Mouse (Mus musculus): ENCODE measurements around the gene Bckdhb.
"Not testable (repeated sequence)": the region's sequence is repeated elsewhere in the genome, so short reads cannot be mapped to it uniquely, and the experiment has no call there.

Bckdhb gene

DNA sequence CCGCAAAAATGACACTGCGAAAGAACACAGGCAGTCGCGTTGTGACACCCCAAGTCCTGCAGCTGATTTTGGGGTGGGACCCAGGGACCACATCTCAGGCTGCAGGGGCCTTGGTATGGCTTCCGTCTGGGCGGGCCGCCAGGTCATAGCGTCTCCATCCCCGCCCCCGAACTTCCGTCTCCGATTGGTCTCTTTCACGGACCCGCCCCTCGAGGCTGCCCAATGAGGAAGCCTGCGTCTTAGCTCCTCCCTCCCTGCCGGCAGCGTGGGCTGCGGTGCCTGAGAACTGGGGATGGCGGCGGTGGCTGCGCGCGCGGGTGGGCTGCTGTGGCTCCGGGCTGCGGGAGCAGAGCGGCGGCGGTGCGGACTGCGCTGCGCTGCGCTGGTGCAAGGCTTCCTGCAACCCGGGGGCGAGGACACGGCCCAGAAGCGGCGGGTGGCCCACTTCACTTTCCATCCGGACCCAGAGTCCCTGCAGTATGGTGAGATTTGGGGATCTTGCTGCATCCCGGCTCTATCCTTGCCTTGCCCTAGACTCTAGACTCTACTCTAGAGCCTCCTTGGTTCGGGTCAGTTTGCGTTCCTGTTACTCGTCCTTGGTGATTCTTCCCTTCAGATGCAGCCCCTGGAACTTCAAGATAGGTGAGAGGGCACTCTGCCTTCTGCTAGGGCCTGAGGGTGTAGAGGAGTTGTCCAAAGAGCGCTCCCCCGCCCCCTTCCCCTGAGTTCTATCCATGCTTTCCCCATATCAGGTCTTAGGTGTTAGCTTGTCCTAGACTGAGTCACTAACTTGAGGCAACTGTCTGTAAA, at the start of gene Bckdhb:
TSS of gene Bckdhb (plus strand) at position 268 of the 810 bp plus-strand sequence.
- peak; percentile 98 for DNase-seq

GRCm38 (mm10) chr9:83882191-83882590, 42.8 kb upstream of the Bckdhb start:
- no peak for DNase-seq

DNA sequence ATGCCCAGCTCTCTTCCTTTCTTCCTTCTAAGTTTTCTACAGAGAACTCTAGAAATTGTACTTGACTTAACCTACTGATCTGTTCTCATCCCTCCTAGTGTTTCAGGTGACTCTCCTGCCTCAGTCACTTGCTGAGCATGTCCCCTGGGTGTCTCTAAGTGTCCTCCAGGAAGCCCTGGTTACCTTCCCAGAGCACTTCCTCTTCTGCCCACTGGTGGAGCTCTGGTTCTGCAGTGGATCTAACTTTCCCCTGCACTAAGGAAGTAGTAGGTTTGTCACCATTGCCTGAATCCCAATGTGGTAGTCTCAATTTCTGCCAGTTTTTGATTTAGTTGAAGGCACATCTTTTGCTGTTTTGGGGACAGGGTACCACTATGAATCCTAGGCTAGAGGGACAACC, 38.8 kb upstream of the Bckdhb start:
- DNase-seq: no peak

DNA sequence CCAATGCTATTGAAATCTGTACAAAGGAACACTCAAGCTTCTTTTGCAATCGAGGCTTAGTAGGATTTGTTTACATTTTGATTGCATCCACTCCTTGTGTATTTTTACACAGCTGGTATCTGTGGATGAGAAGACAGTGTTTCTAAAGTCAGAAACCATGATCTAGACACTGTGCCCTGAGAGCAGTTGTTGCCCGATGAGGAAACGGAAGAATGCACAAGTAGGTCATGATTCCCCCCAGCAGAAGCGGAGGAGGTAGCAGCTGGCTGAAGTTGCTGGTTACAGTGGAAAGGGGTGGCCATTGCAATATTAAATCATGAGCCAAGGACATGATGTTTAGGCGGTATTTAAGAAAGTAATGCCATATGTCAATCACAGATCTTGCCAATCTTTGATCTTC, 36.7 kb upstream of the Bckdhb start:
- no peak for DNase-seq

- DNase-seq: no peak
Observed at GRCm38 (mm10) chr9:83893073-83893472, 31.9 kb upstream of the Bckdhb start.

DNA sequence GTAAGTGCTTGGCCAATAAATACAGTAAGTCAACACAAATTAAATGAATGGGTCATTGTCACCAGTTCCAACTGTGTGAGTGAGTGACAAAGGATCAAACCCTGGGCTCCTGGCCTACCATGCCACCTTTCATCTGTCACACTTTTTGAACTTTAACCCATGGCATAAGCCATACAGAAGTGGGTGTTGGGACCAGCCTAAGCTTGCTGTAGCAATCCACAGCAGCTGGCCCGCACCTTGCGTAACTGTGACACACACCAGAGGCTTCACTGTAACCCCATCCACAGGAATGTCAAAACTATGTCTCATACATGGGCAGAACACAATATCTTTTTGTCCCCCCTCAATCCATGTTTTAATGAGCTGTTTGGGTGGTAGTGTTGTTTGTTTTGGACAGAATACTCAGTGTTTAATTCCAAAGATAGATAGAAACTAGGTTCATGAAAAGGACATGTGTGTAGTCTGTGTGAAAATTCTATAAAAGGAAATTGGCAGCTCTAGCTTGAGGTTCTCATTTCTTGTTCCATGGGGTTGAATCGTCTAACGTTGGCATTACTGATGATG, 31.1 kb upstream of the Bckdhb start:
- DNase-seq: no peak

DNA sequence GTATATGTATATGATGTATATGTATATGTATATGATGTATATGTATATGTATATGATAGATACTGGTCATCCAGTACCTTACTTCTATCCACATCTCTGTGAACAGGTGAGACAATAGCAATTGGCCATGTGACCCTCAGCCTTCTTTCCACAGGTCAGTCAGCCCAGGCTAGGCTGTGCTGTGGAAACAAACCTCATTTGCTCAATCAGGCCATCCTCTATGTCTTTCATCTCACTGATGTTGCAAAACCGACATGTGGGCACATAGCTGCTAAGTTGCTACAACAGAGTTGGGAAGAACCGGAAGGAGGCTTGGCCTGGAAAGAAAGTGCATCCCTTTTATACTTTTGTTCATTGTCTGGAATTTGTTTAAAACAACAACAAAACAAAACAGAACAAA, 22.9 kb upstream of the Bckdhb start:
- no peak for DNase-seq

DNA sequence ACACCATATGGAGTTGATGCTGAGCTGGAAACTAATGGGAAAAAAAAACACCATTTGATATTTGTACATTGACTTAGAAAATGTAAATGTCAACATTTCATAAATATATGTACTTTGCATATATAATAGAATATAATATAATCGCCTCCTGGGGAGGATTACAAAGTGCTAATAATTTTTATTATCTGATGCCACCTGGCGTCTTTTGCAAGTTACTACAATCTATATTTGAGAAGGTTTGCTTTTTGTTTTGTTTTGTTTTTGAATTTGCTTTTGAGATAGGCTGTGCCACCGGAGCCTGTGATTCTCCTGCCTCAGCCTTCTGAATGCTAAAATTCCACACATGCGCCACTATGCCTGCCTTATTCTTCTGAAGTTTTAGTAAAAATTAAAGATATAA, 19.1 kb upstream of the Bckdhb start:
- peak; percentile 20 for DNase-seq

DNA sequence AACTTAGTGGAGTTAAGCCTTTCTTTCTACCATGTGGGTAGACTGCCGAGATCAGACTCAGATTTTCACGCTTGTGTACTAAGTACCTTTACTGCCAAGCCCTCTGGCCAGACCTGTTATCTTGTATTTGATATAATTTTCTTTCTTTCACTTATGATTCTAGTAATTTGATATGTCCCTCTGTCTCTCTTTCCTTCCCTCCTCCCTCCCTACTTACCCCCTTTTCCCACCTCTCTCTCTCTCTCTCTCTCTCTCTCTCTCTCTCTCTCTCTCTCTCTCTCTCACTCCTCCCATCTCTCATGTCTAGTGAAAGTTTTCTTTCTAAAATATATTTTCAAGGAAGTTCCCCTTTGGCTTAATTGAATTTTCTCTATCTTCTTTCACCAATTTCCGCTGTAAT, 17.9 kb upstream of the Bckdhb start:
- DNase-seq: no peak

GRCm38 (mm10) chr9:83909836-83910235, 15.1 kb upstream of the Bckdhb start:
- DNase-seq: no peak

DNA sequence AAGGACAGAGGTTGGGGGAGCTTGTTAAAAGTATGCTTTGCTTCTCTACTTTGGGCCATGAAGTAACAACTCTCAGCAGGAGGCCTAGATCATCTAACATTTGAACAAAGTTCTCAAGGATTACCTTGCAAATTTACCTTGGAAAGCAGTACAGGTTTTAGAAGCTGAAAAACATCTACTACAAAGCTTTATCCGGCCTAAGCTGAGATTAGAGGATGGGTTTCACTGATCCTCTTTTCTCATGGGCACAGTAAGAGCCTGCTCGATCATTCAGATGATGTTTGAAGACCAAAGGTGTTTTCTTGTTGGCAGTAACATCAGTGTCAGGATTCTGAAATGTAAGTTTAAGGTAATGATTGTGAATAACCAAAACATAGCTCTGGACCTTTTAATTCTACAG, 14.0 kb upstream of the Bckdhb start:
- DNase-seq: no peak

GRCm38 (mm10) chr9:83922076-83922475, 2.9 kb upstream of the Bckdhb start:
- no peak for DNase-seq

DNA sequence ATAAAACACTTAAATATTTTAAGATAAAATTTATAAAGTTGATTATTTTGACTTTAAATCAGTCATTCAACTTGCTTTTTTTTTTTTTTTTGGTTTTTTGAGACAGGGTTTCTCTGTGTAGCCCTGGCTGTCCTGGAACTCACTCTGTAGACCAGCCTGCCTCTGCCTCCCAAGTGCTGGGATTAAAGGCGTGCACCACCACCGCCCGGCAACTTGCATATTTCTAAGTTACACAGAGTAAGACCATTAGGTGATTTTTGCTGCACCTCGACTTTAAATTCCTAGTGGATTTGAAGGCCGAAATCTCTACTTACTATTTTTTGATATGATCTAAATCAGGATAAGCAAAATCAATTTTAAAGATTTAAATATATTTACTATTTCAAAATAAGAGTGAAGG, 589 bp upstream of the Bckdhb start:
- no peak for DNase-seq

GRCm38 (mm10) chr9:83925688-83926041, 720 bp downstream of the Bckdhb start:
- no peak for DNase-seq

DNA sequence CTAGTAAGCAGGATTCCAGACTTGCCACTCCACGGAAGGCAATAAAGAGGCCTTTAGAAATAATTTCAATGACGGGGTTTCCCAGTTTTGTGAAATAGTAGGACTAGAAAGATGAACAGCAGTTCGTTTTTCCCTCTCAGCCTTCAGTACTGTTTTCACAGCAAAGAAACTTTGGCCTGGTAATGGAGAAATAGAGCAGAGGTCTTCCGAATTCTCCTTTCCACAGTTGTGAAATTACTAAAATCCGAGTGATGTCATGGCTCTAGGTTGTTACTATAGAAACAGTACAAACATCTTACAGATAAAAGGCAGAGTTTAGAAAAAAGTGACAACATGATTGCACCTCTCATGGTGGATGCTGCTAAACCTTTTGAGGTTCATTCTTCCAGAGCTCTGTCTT, 1.4 kb downstream of the Bckdhb start:
- DNase-seq: no peak

DNA sequence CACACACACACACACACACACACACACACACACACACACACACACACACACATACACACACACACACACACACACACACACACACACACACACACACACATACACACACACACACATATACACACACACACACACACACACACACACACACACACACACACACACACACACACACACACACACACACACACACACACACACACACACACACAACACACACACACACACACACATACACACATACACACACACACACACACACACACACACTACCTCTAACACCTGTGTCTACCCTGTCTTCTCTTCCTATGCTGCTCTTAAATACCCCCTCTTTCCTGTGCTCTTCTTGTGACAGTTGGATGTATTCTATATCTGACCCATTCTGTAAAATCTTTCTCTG, 14.6 kb downstream of the Bckdhb start:
- DNase-seq: not testable (repeated sequence)

DNA sequence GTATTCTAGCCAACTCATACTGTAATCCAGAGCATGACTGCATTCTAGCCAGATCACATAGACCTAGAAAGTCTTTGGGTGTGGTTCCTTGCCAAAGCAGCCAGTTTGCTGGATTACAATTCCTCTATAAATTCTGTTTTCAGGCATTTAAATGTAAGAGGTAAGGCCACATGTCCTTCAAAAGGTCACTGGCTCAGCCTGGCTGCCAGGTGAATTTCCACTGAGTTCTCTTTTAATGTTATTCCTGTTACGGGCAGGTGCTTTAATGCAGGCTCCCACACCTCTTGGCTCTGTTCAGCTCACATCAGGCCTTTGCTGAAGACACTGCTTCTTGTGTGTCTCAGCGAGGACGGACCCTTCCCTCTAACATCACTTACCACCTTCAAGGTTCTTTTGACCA, 15.1 kb downstream of the Bckdhb start:
- no peak for DNase-seq

GRCm38 (mm10) chr9:83940537-83941363, 15.8 kb downstream of the Bckdhb start:
- DNase-seq: peak; percentile 17

DNA sequence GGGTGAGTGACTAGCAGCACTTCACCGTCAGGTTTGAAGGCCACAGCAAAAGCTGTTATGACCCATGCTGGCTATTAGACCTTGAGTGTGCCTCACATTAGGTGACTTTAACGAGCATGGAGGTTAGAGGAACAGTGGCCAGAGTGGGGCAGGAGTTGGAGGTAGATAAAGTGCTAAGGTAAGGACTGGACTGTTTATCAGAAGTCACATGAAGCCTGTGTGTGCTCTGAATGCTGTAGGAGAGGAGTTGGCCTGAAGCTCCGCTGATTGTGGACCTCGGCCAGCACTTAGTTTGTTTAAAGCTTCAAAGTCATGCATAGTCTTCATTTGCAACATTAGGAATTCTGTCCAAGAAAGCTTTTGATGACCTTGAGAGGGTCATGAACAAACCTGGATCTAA, 26.4 kb downstream of the Bckdhb start:
- DNase-seq: no peak

GRCm38 (mm10) chr9:83956632-83957314, 31.8 kb downstream of the Bckdhb start:
- DNase-seq: peak; percentile 89

- DNase-seq: no peak
Observed at GRCm38 (mm10) chr9:83962098-83963086, 37.4 kb downstream of the Bckdhb start.

DNA sequence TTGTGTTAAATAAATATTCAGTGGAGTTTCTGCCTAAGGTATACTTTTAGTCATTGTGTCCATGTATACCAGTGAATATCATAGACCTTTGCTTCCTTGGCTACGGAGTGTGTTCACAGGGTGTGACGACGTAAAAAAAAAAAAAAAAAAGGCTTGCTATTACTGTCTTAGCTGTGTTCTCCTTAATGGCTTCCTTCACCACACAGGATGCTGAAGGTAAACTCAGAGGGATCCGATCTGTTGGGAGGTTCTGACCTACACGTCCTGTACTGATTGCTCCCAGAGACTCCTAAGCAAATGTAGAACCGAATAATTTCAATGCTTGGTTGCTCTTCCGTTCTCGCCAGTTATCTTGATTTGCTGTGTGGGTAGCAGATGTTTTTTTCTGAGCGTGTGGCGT, 38.4 kb downstream of the Bckdhb start:
- DNase-seq: no peak

Measured in embryo, embryonic 11 days (tissue).